Mouse (Mus musculus): Measurements from ENCODE around the gene Setd4.

DNA sequence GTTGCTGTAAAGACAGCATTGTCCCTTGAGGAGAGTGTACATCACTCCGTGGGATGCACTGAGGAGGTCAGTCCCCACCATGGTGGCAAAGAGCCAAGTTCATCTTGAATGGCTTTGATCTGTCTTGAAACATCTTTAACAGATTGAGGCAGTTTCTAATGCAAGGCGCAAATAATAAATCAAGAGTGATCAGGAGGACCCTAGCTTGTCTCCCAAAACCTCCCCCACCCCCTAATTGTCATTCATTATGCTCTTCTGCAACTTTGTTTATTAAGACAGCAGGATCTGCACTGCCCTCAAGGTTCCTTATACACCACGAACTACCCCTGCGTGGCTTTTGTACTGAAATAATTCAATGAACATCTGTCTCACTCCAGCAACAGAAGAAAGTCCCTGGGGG, 1.7 kb upstream of the Setd4 start, which contains the start of gene Cbr1:
- TF ChIP-seq CTCF (conservative IDR thresholded peaks at IDR 0.05; ENCODE audit: low read length) (no peak), POU5F1 (IDR thresholded peaks at IDR 0.05; ENCODE audit: borderline replicate concordance, low read length) (no peak)
